Mouse (Mus musculus): ENCODE data around the gene Cpa4. TPM values are rescaled to one million over a fixed set of nuclear protein-coding genes. Genes with fewer than 3 reads are reported as not detected.
A peak's percentile ranks its signal among the peaks of the same experiment; 100 is the strongest.

The Cpa4 gene
- polyA plus RNA-seq, 1 experiment from 2014 or later, result 0.05 TPM

DNA sequence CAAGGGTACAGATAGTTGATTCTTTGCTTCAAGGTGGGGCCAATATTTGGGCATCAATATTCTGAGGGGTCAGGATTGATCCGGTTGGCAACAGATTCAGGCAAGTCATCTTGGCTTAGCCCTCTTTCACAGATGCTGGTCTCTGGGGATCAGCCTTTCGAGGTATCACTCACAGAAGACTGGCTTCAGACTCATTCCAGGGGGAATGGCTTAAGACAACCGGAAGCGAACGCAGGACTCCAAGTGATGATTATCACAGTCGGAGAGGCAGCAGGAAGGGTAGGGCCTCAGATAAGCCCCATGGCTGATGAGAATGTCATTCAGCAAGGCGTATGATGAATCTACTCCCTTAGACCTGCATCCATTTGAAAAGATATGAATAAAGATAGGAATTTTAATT is 26.2 kb downstream of the Cpa4 start:
- H3K27ac ChIP-seq (ENCODE audit: low read length), result no peak overlapping the region
- no peak overlapping the region for H3K9ac ChIP-seq (ENCODE audit: low read depth, low read length)
- H3K4me1 ChIP-seq (ENCODE audit: control insufficient read depth, low read depth, low read length), result no peaks in the 10 kb centered on the region
- ATAC-seq (ENCODE audit: low read depth), result no peak
- H3K4me3 ChIP-seq (ENCODE audit: low read depth, low read length), result no peak overlapping the region
- no peaks in the 10 kb centered on the region for H3K9me3 ChIP-seq (replicated peaks; ENCODE audit: control insufficient read depth, low read length)
- no peaks in the 10 kb centered on the region for H3K27me3 ChIP-seq (ENCODE audit: control insufficient read depth, insufficient read depth, low read depth, low read length)
- no peaks in the 10 kb centered on the region for H3K36me3 ChIP-seq (ENCODE audit: control insufficient read depth, insufficient read depth)
- WGBS (ENCODE audit: insufficient replicate concordance), result 38% methylated on average over 7 of the region's 7 CpGs
- no peak overlapping the region for H3K4me2 ChIP-seq (ENCODE audit: low read depth, low read length)

DNA sequence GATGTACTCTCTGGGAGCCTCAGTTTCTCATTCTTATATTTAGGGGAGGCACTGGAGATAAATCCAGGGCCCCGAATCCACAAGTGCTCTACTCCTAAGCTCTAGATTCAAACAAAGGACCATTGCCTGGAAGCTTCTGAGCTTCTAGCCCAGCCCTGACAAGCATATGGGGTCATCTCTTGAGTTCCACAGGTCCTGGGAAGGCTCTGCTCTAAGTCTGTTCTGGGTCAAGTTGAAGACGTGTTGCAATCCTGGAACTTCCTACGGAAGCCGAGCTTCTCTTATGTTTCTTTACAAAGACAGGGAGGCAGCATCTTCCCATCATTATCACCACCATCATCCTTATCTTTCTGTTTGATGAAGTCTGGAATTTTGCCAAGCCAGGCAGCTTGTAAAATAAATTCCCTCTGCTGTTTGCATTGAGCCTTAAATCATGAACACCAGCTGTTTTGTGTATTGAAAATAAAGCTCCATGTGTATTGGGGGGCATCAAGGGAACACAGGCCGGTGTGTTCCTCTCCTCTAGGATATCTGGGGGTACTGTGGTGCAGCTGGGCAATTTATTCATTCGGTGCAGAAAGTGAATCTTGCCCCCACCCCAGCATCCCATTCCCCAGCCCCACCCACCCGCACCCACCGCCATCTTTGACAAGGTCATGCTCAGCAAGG is 28.2 kb downstream of the Cpa4 start:
- WGBS (ENCODE audit: insufficient replicate concordance), result 70% methylated on average over 8 of the region's 8 CpGs
- Histone ChIP-seq H3K27me3 (ENCODE audit: control insufficient read depth, insufficient read depth, low read depth, low read length) (no peaks in the 10 kb centered on the region), H3K4me1 (ENCODE audit: control insufficient read depth, low read depth, low read length) (no peaks in the 10 kb centered on the region), H3K9ac (ENCODE audit: low read depth, low read length) (no peak overlapping the region), H3K4me3 (ENCODE audit: low read depth, low read length) (no peak overlapping the region), H3K27ac (ENCODE audit: low read length) (no peak overlapping the region), H3K36me3 (ENCODE audit: control insufficient read depth, insufficient read depth) (no peaks in the 10 kb centered on the region), H3K4me2 (ENCODE audit: low read depth, low read length) (no peak overlapping the region), H3K9me3 (replicated peaks; ENCODE audit: control insufficient read depth, low read length) (no peaks in the 10 kb centered on the region)
- no peak for ATAC-seq (ENCODE audit: low read depth)

DNA sequence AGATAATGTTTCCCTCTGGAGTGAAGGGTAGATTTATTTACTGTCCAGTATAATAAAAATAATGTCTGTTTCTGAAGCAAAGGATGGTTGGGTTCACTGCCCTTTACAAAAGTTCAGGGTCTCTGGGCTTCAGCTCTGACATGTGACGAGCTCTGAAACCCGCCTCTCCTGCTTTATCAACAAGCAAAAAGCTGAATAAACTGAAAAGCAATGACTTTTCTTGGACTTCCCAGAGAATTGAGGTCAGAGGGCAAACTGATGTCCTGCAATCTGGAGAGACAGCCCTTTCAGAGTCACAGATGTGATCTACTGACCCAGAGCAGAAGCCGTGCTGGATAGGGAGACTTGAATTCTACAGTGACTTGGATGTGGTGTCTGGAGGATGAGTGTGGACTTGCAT is 31.9 kb downstream of the Cpa4 start:
- H3K27ac ChIP-seq (ENCODE audit: low read length), result no peak overlapping the region
- H3K9ac ChIP-seq (ENCODE audit: low read depth, low read length), result no peak overlapping the region
- no peaks in the 10 kb centered on the region for H3K4me1 ChIP-seq (ENCODE audit: control insufficient read depth, low read depth, low read length)

DNA sequence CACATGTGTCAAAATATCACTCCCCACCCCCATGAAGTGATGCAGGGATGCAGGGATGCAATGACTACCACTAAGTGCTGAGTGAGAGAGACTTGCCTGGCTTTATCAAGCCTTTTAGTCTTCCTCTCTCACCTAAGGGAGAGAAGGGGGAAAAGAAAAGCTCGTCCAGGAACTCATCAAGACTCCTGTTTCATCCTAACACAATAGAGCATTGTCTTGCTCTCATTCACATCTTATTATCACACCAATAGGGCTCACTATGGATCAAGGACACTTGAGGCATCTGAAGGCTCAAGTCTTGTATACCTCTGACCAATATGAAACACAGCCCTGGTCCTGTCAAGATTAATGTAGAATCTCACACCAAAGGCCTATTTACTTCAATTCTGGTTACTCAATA is 32.8 kb downstream of the Cpa4 start:
- H3K9ac ChIP-seq (ENCODE audit: low read depth, low read length), result no peak overlapping the region
- H3K9me3 ChIP-seq (replicated peaks; ENCODE audit: control insufficient read depth, low read length), result no peaks in the 10 kb centered on the region
- no peaks in the 10 kb centered on the region for H3K36me3 ChIP-seq (ENCODE audit: control insufficient read depth, insufficient read depth)
- no peak overlapping the region for H3K4me3 ChIP-seq (ENCODE audit: low read depth, low read length)
- H3K4me1 ChIP-seq (ENCODE audit: control insufficient read depth, low read depth, low read length), result no peaks in the 10 kb centered on the region
- no peaks in the 10 kb centered on the region for H3K27me3 ChIP-seq (ENCODE audit: control insufficient read depth, insufficient read depth, low read depth, low read length)
- no peak overlapping the region for H3K4me2 ChIP-seq (ENCODE audit: low read depth, low read length)
- ATAC-seq (ENCODE audit: low read depth), result no peak
- no peak overlapping the region for H3K27ac ChIP-seq (ENCODE audit: low read length)
- WGBS (ENCODE audit: insufficient replicate concordance), result 52% methylated on average over 1 of the region's 1 CpGs

More for the DNA sequence above, 31.9 kb downstream of the Cpa4 start:
- WGBS (ENCODE audit: insufficient replicate concordance), result 40% methylated on average over 3 of the region's 3 CpGs
- peak; percentile 30; the same call in 1 of the 2 replicates for ATAC-seq (ENCODE audit: low read depth)
- no peak overlapping the region for H3K4me2 ChIP-seq (ENCODE audit: low read depth, low read length)
- H3K9me3 ChIP-seq (replicated peaks; ENCODE audit: control insufficient read depth, low read length), result no peaks in the 10 kb centered on the region
- H3K36me3 ChIP-seq (ENCODE audit: control insufficient read depth, insufficient read depth), result no peaks in the 10 kb centered on the region
- H3K27me3 ChIP-seq (ENCODE audit: control insufficient read depth, insufficient read depth, low read depth, low read length), result no peaks in the 10 kb centered on the region
- H3K4me3 ChIP-seq (ENCODE audit: low read depth, low read length), result no peak overlapping the region

DNA sequence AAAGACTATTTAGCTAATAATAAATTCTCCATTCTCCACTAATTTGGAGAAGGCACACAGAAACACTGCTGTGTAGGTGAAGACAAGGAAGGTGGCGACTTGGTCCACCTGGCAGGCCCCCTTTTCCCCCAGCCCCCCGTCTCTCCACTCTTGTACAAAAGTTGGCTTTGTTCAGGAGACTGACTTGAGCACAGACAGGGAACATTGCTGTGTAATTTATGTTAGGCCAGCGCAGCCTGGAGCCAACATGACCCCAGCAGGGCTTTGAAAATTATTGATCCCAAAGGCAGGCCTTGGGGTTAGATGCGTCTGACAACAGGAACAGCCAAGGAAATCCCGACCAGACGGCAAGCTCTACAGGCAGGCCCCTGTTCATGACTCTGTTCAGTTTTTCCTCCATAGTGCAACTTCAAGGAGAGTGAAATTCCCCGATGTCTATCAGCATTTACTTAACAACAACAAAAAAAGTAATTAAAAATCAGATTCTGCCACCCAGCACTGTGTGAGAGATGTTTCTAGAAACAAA is 36.2 kb downstream of the Cpa4 start:
- H3K36me3 ChIP-seq (ENCODE audit: control insufficient read depth, insufficient read depth), result no peaks in the 10 kb centered on the region

DNA sequence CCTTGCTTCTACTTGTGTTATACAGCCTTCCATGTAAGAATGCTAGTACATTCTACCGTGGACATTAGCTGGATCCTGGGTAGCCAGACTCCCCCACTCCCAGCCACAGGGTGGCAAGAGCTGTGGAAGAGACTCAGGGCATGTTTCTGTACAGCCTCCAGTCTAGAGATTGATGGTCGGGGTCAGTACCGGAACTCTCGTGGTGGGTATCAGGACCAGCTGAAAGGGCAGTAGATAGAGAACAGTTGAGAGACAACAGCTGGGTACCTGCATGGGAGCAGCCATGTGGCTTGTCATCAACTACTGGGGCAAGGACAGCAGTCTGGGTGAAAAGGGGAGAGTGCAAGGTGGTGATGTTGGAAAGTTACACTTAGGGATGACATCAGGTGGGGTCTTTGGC is 36.9 kb downstream of the Cpa4 start:
- H3K36me3 ChIP-seq (ENCODE audit: control insufficient read depth, insufficient read depth), result no peaks in the 10 kb centered on the region
- H3K9me3 ChIP-seq (replicated peaks; ENCODE audit: control insufficient read depth, low read length), result no peaks in the 10 kb centered on the region
- WGBS (ENCODE audit: insufficient replicate concordance), result 64% methylated on average over 4 of the region's 4 CpGs

More for the DNA sequence above, 36.2 kb downstream of the Cpa4 start:
- Histone ChIP-seq H3K27me3 (ENCODE audit: control insufficient read depth, insufficient read depth, low read depth, low read length) (no peaks in the 10 kb centered on the region), H3K27ac (ENCODE audit: low read length) (no peak overlapping the region), H3K9me3 (replicated peaks; ENCODE audit: control insufficient read depth, low read length) (no peaks in the 10 kb centered on the region), H3K4me3 (ENCODE audit: low read depth, low read length) (no peak overlapping the region), H3K4me1 (ENCODE audit: control insufficient read depth, low read depth, low read length) (no peaks in the 10 kb centered on the region), H3K9ac (ENCODE audit: low read depth, low read length) (no peak overlapping the region), H3K4me2 (ENCODE audit: low read depth, low read length) (no peak overlapping the region)
- ATAC-seq (ENCODE audit: low read depth), result no peak
- WGBS (ENCODE audit: insufficient replicate concordance), result 49% methylated on average over 7 of the region's 7 CpGs

DNA sequence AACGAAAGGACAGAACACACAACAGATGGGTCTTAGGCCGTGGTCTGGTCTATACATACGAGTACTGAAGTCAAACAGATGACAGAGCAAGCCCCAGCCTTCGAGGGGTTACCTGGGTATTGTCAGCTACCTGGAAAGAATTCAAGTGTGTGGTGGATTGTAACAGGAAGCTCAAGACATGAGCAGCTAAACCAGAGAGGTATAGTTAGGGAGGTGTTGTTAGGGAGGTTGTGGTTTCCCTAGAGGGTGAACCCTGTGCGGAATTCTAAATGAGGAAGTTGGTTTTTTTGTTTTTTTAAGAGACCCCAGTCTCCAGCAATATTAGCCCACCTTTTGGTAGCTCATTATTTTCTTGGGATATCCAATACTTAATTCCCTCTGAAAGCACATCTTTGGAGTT is 37.5 kb downstream of the Cpa4 start:
- Histone ChIP-seq H3K4me3 (ENCODE audit: low read depth, low read length) (no peak overlapping the region), H3K27me3 (ENCODE audit: control insufficient read depth, insufficient read depth, low read depth, low read length) (no peaks in the 10 kb centered on the region), H3K4me2 (ENCODE audit: low read depth, low read length) (no peak overlapping the region), H3K9ac (ENCODE audit: low read depth, low read length) (no peak overlapping the region), H3K4me1 (ENCODE audit: control insufficient read depth, low read depth, low read length) (no peaks in the 10 kb centered on the region), H3K27ac (ENCODE audit: low read length) (no peak overlapping the region), H3K9me3 (replicated peaks; ENCODE audit: control insufficient read depth, low read length) (no peaks in the 10 kb centered on the region), H3K36me3 (ENCODE audit: control insufficient read depth, insufficient read depth) (no peaks in the 10 kb centered on the region)
- WGBS (ENCODE audit: insufficient replicate concordance), result 23% methylated on average over 5 of the region's 5 CpGs
- ATAC-seq (ENCODE audit: low read depth), result no peak

More for the DNA sequence above, 36.9 kb downstream of the Cpa4 start:
- Histone ChIP-seq H3K4me1 (ENCODE audit: control insufficient read depth, low read depth, low read length) (no peaks in the 10 kb centered on the region), H3K4me3 (ENCODE audit: low read depth, low read length) (no peak overlapping the region), H3K4me2 (ENCODE audit: low read depth, low read length) (no peak overlapping the region), H3K9ac (ENCODE audit: low read depth, low read length) (no peak overlapping the region), H3K27me3 (ENCODE audit: control insufficient read depth, insufficient read depth, low read depth, low read length) (no peaks in the 10 kb centered on the region), H3K27ac (ENCODE audit: low read length) (no peak overlapping the region)
- ATAC-seq (ENCODE audit: low read depth), result no peak

DNA sequence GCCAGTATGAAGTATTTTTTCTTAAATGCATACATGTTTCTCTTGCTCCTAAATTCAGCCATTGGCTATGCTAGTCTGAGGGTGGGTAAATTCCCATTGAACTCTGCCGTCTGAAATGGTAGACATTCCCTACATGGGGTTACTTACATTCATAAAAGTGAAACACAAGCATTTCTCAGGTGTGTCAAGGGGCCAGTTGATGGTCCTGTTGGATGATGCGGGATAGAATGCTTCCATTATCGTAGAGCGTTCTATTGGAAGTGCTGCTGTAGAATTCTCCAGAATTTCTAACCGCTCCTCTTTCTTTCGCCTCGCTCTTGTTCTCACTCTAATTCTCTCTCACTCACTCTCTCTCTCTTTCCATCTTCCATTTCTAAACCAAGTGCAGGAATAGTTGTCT is 42.5 kb downstream of the Cpa4 start, which contains the start of gene Cpa5:
Gene Cpa5, plus strand, starts transcription at position 301 of the 400 bp plus-strand sequence.
- H3K9ac ChIP-seq (ENCODE audit: low read depth, low read length), result no peak within 1 kb of the TSS
- WGBS (ENCODE audit: insufficient replicate concordance), result 82% methylated on average over 7 of the region's 7 CpGs
- no peaks in the 10 kb centered on the region for H3K36me3 ChIP-seq (ENCODE audit: control insufficient read depth, insufficient read depth)
- no peaks in the 10 kb centered on the region; the same call in 1 of the 2 replicates for H3K27me3 ChIP-seq (ENCODE audit: control insufficient read depth, insufficient read depth, low read depth, low read length)
- no peaks in the 10 kb centered on the region for H3K4me1 ChIP-seq (ENCODE audit: control insufficient read depth, low read depth, low read length)
- no peak within 1 kb of the TSS for H3K4me2 ChIP-seq (ENCODE audit: low read depth, low read length)
- no peak within 1 kb of the TSS for H3K4me3 ChIP-seq (ENCODE audit: low read depth, low read length)
- H3K27ac ChIP-seq (ENCODE audit: low read length), result no peak within 1 kb of the TSS
- H3K9me3 ChIP-seq (replicated peaks; ENCODE audit: control insufficient read depth, low read length), result no peaks in the 10 kb centered on the region
- ATAC-seq (ENCODE audit: low read depth), result no peak

DNA sequence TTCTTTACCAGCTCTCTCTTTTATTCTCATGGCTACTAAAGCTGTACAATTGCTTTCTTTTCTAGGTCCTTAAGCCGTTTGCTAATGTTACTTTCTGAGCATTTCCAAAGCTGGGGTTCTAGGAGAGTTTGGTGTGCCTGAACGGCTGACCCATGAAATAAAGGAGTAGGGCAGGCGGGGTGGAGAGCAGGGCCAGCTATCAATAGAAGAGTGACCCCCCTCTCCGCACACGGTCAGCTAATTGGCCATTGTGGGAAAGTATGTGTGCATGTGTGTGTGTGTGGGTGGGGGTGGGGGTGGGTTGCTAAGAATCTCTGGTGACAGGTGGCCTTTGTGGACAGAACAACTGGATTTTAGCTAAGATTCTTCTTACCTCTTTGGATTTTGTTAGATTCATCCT is 43.0 kb downstream of the Cpa4 start:
- Histone ChIP-seq H3K27ac (ENCODE audit: low read length) (no peak overlapping the region), H3K9me3 (replicated peaks; ENCODE audit: control insufficient read depth, low read length) (no peaks in the 10 kb centered on the region), H3K27me3 (ENCODE audit: control insufficient read depth, insufficient read depth, low read depth, low read length) (no peaks in the 10 kb centered on the region; the same call in 1 of the 2 replicates), H3K4me1 (ENCODE audit: control insufficient read depth, low read depth, low read length) (no peaks in the 10 kb centered on the region), H3K36me3 (ENCODE audit: control insufficient read depth, insufficient read depth) (no peaks in the 10 kb centered on the region), H3K9ac (ENCODE audit: low read depth, low read length) (no peak overlapping the region), H3K4me3 (ENCODE audit: low read depth, low read length) (no peak overlapping the region), H3K4me2 (ENCODE audit: low read depth, low read length) (no peak overlapping the region)
- ATAC-seq (ENCODE audit: low read depth), result no peak
- 68% methylated on average over 5 of the region's 5 CpGs for WGBS (ENCODE audit: insufficient replicate concordance)
